Mouse (Mus musculus) kidney, postnatal 0 days (tissue): ENCODE measurements around the gene Zfp740. TPM values are rescaled to one million over a fixed set of nuclear protein-coding genes. Genes with fewer than 3 reads are reported as not detected.

Experiments used
- ATAC-seq: fragments of 200-750 bp; cut with Nextera tagmentation; replicated peaks from 2 replicates; pipeline ENCODE4 v1.8.0; 2017; ENCODE audit warnings: low read depth, moderate number of reproducible peaks, moderate TSS enrichment, moderate library complexity; ENCODE audit not compliant: low FRiP score
- DNase-seq: peaks from one replicate; pipeline ENCODE4 v3.0.0-alpha.2; 2016; ENCODE audit warnings: low spot score
- H3K27ac ChIP-seq: fragments of 300-500 bp; sonication (generic); 2 replicates; pipeline ENCODE4 v1.5.1; 2014; ENCODE audit warnings: mild to moderate bottlenecking
- H3K27me3 ChIP-seq: fragments of 300-500 bp; sonication (generic); 2 replicates; pipeline ENCODE4 v1.6.1; 2014; ENCODE audit warnings: low read length, mixed read lengths; ENCODE audit not compliant: insufficient read depth
- H3K36me3 ChIP-seq: fragments of 300-500 bp; sonication (generic); 2 replicates; pipeline ENCODE4 v1.6.1; 2014; ENCODE audit warnings: low read length, mixed read lengths; ENCODE audit not compliant: insufficient read depth
- H3K4me1 ChIP-seq: fragments of 300-500 bp; sonication (generic); replicated peaks from 2 replicates; pipeline ENCODE4 v1.6.1; 2014; ENCODE audit warnings: antibody characterized with exemption, low read length, mixed read lengths; ENCODE audit not compliant: insufficient read depth
- H3K4me2 ChIP-seq: fragments of 300-500 bp; sonication (generic); 2 replicates; pipeline ENCODE4 v1.6.1; 2014; ENCODE audit warnings: mild to moderate bottlenecking, low read length, moderate library complexity, mixed read lengths
- H3K4me3 ChIP-seq: fragments of 300-500 bp; sonication (generic); replicated peaks from 2 replicates; pipeline ENCODE4 v1.5.1; 2014; ENCODE audit warnings: low read depth, low read length
- H3K9ac ChIP-seq: fragments of 300-500 bp; sonication (generic); 2 replicates; pipeline ENCODE4 v1.6.1; 2014; ENCODE audit warnings: low read depth, low read length
- H3K9me3 ChIP-seq: fragments of 300-500 bp; sonication (generic); replicated peaks from 2 replicates; pipeline ENCODE4 v1.6.1; 2016; ENCODE audit warnings: low read length, inconsistent platforms, mixed read lengths
- CTCF ChIP-seq: IDR thresholded peaks from 2 replicates; pipeline ENCODE4 v1.5.1; 2016; ENCODE audit warnings: antibody characterized with exemption, low read depth, mild to moderate bottlenecking, moderate library complexity
- WGBS: fragments of 180-500 bp; shearing (Covaris S2); extraction: QIAGEN DNeasy Blood & Tissue Kit; methylation state at CpG from one replicate; pipeline ENCODE4 v1.1.7; 2014; 5-methylcytosine and 5-hydroxymethylcytosine counted together
- polyA plus RNA-seq: library from polyadenylated mRNA; unstranded; fragments of >200 nt; fragmentation: Nextera tagmentation; extraction: Ambion mirVana; gene quantifications from 2 replicates; pipeline ENCODE4 v1.2.1, GENCODE M21; 2015

The Zfp740 gene
- polyA plus RNA-seq, 1 experiment from 2014 or later = 45.4 TPM

DNA sequence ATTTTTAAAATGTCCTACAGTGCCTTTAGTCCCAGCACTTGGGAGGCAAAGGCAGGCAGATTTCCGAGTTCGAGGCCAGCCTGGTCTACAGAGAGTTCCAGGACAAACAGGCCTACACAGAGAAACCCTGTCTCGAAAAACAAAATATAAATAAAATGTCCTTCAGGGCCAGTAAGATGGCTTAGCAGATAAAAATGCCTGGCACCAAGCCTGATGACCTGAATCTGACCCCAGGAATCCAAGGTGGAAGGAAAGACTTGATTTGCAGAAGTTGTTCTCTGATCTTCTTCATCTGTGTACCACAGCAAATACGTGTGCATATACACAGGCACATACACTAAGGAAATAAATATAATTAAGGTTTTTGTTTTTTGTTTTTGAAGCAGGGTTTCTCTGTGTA, 7.7 kb upstream of the Zfp740 start:
- Histone ChIP-seq H3K36me3 (no peaks in the 10 kb centered on the region), H3K4me3 (no peak overlapping the region), H3K4me1 (0 out of 2 replicates have a peak, but pooled peaks cover 3% of the 10 kb centered on the region), H3K27me3 (no peaks in the 10 kb centered on the region), H3K27ac (no peak overlapping the region), H3K9ac (no peak overlapping the region), H3K9me3 (no peaks in the 10 kb centered on the region), H3K4me2 (no peak overlapping the region)
- ATAC-seq (no peak), DNase-seq (no peak)
- WGBS = 45% methylated on average over 4 of the region's 4 CpGs
- TF ChIP-seq CTCF = no peak

DNA sequence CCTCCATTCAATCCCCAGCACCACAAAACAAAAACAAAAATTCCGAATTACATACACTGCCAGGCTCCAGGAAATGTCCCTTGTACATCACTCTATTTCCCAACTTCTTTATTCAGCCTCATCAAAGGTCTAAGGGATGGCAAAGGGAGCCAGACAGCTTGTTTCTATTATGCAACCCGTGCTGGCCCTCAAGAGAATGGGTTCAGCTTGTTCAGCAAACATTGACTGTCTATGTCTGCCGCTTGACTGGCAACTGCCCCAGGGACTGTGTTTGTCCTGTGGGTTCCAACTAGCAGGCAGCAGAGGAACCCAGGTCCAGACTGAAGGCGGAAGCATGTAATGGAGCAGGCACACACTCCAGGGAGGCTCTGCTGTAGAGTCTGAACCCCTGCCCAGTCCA, 4.2 kb upstream of the Zfp740 start:
- ATAC-seq (no peak), DNase-seq (no peak)
- Histone ChIP-seq H3K27me3 (no peaks in the 10 kb centered on the region), H3K4me3 (no peak overlapping the region), H3K36me3 (no peaks in the 10 kb centered on the region), H3K9ac (no peak overlapping the region), H3K9me3 (no peaks in the 10 kb centered on the region), H3K27ac (no peak overlapping the region), H3K4me2 (no peak overlapping the region), H3K4me1 (peaks cover 7% of the 10 kb centered on the region)
- WGBS = 87% methylated on average over 4 of the region's 4 CpGs
- no peak for TF ChIP-seq CTCF

DNA sequence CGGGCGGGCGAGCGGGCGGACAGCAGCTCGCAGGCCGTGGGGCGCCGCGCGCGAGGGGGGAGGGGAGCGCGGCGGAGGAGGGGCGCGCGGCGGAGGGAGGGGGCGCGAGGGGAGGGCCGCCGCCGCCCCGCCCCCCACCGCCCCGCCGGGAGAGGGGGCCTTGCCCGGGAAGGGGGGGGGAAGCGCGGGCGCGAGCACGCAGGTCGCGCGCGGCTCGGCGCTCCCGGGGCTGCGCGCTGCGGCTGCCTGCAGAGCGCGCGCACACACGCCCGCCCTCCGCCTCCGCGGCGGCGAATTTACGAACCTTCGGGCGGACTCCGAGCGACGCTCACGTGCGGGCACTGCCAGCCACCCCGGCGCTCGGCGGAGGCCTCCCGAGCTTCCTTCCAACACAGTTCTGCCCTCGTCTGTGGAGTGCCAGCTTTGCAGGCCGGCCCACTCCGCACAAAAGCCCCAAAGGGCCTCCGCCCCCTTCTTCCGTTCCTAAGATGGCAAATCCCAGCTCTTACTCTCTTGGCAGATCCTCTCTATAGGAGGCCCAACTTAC, 859 bp downstream of the Zfp740 start:
- Histone ChIP-seq H3K36me3 (peaks cover 18% of the 10 kb centered on the region; the same call in 1 of the 2 replicates), H3K9ac (peak overlapping the region; percentile 99), H3K9me3 (no peaks in the 10 kb centered on the region), H3K4me1 (peaks cover 33% of the 10 kb centered on the region), H3K27ac (peak overlapping the region; percentile 100), H3K4me2 (peak overlapping the region; percentile 70), H3K27me3 (no peaks in the 10 kb centered on the region), H3K4me3 (peak overlapping the region; percentile 90)
- ATAC-seq = peak; percentile 52
- DNase-seq = peak; percentile 79
- WGBS = 0% methylated on average over 27 of the region's 72 CpGs
- TF ChIP-seq CTCF = no peak

DNA sequence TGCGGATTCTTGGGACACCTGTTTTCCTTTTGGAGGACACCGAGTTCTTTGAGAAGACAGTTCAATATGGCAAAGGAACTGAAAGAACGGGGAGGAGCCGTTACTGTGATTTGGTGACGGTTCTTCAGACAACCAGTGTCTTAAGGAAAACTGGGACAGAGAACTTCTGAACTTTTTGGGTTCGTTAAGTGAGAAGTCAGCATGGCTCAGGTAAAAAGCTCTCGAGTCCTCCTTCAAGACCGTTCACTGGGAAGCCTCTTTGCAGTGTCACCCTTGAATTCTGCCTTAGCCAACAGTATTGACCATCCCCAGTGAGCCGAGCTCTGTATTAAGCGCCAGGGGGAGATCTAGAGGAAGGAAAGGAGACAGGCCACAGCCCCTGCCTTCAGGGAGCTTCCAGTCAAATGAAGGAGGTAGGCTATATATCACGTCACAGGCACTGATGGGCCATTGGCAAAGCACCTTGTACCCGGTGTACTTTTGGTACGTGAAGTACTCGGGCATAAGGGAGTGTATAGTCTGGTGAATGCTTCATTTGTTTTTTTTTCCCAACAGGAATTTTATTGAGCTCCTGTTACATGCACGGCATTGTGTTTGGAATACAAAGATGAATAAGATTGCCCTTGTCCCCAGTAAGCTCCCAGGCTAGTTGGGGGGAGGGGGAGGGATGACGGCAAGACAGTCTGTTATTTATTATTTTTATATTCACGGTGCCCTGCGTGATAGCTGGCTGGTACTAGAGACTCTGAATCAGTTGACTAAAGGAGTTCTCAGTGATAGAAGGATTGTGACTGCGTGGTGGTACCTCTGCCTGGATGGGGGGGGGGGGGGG, 1.8 kb downstream of the Zfp740 start, which contains the start of gene Csad:
Gene Csad, minus strand, starts transcription at position 51 of the 832 bp plus-strand sequence.
- no peaks in the 10 kb centered on the region for H3K27me3 ChIP-seq
- H3K4me2 ChIP-seq = peak within 1 kb of the TSS; percentile 70
- WGBS = 33% methylated on average over 19 of the region's 19 CpGs
- peaks cover 26% of the 10 kb centered on the region for H3K36me3 ChIP-seq
- no peaks in the 10 kb centered on the region for H3K9me3 ChIP-seq
- H3K4me1 ChIP-seq = peaks cover 33% of the 10 kb centered on the region
- peak within 1 kb of the TSS; percentile 100 for H3K27ac ChIP-seq
- H3K4me3 ChIP-seq = peak within 1 kb of the TSS; percentile 90
- H3K9ac ChIP-seq = peak within 1 kb of the TSS; percentile 99
- no peak for DNase-seq
- no peak for ATAC-seq
- TF ChIP-seq CTCF = no peak

DNA sequence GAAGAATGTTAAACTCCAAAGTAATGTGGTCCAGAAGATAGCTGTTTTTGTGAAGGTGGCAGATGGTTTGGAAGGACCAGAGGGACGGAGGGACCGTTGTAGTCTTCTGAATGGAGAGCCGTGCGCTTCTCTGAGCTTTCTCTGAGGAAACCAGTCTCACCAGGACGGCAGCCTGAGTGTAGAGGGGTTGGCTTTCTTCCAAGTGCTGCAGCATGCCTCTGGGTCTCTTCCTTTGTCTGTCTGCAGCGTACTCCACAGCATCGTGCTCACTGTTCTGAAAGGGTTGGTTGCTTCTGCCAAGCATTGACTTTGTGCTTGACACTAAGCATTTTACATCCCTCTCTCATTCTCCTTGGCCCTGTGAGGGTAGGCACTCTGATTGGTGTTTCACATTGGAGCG, 2.7 kb downstream of the Zfp740 start:
- Histone ChIP-seq H3K4me2 (peak overlapping the region; percentile 70), H3K36me3 (peaks cover 34% of the 10 kb centered on the region), H3K27me3 (no peaks in the 10 kb centered on the region), H3K4me3 (peak overlapping the region; percentile 90; the same call in 1 of the 2 replicates), H3K4me1 (peaks cover 33% of the 10 kb centered on the region), H3K9me3 (no peaks in the 10 kb centered on the region), H3K9ac (peak overlapping the region; percentile 31; the same call in 1 of the 2 replicates), H3K27ac (0 out of 2 replicates have a peak overlapping the region, but pooled peaks have one; percentile 44)
- no peak for TF ChIP-seq CTCF
- peak; percentile 58 for DNase-seq
- no peak for ATAC-seq
- WGBS = 37% methylated on average over 8 of the region's 8 CpGs

DNA sequence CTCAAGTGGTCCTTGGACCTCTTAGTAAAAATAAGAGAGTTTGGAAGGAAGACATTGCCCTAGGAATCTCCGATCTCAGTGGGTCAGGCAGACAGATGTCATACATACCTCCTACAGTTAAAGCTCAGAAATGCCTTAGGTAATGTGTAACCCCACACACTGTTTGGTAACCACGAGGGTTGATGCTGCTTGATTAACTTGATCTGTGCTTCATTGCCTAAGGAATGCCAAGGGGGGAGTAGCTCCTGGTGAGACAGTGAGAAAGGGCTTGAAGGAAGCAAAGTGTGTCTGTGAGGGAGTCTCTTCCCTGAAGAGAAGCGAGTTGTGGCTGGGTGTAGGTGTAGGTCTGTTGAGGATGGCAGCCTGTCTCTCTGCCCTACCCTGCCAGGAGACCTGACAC, 4.3 kb downstream of the Zfp740 start:
- 0 out of 2 replicates have a peak overlapping the region, but pooled peaks have one; percentile 11 for H3K4me2 ChIP-seq
- ATAC-seq (0 out of 2 replicates have a peak, but pooled peaks have one; percentile 12), DNase-seq (peak; percentile 76)
- H3K27me3 ChIP-seq = no peaks in the 10 kb centered on the region
- H3K36me3 ChIP-seq = peaks cover 42% of the 10 kb centered on the region
- peak overlapping the region; percentile 27; the same call in 1 of the 2 replicates for H3K27ac ChIP-seq
- no peaks in the 10 kb centered on the region for H3K9me3 ChIP-seq
- 0 out of 2 replicates have a peak overlapping the region, but pooled peaks have one; percentile 5 for H3K9ac ChIP-seq
- no peak for TF ChIP-seq CTCF
- no peak overlapping the region for H3K4me3 ChIP-seq
- 40% methylated on average over 3 of the region's 3 CpGs for WGBS
- H3K4me1 ChIP-seq = peaks cover 28% of the 10 kb centered on the region
